Mouse (Mus musculus) large intestine, adult 2 months (tissue): ENCODE results near the gene Abracl. TPM values are rescaled to one million over a fixed set of nuclear protein-coding genes. Genes with fewer than 3 reads are reported as not detected.

Experiments used
- DNase-seq: peaks from one replicate; pipeline ENCODE4 v3.0.0-alpha.2; 2012; ENCODE audit warnings: low read depth, low spot score
- WGBS: fragments of 180-500 bp; shearing (Covaris S2); methylation state at CpG from one replicate; pipeline ENCODE4 v1.1.7; 2018; 5-methylcytosine and 5-hydroxymethylcytosine counted together
- polyA plus RNA-seq: library from polyadenylated mRNA; depleted of rRNA; stranded (reverse); fragments of >200 nt; gene quantifications from 2 replicates; pipeline ENCODE4 v1.2.3, GENCODE M21; 2012

The Abracl gene
- polyA plus RNA-seq, 1 experiment = 23.6 TPM

GRCm38 (mm10) chr10:18034408-18034807 is 11.3 kb upstream of the Abracl start:
- no peak for DNase-seq
- WGBS = 90% methylated on average over 4 of the region's 4 CpGs

- DNase-seq = peak; percentile 64
- under 1% methylated on average over 21 of the region's 21 CpGs for WGBS
These were observed 776 bp downstream of the Abracl start for GRCm38 (mm10) chr10:18022312-18022711.

GRCm38 (mm10) chr10:18021576-18022311 is 1.3 kb downstream of the Abracl start:
- WGBS = 31% methylated on average over 14 of the region's 14 CpGs
- no peak for DNase-seq

GRCm38 (mm10) chr10:18020846-18021245 is 2.2 kb downstream of the Abracl start:
- no peak for DNase-seq
- 64% methylated on average over 1 of the region's 1 CpGs for WGBS

GRCm38 (mm10) chr10:18020443-18020842 is 2.6 kb downstream of the Abracl start:
- no peak for DNase-seq
- 93% methylated on average over 7 of the region's 7 CpGs for WGBS

GRCm38 (mm10) chr10:18011761-18012160 is 11.3 kb downstream of the Abracl start:
- 79% methylated on average over 5 of the region's 5 CpGs for WGBS
- DNase-seq = no peak

- 74% methylated on average over 1 of the region's 1 CpGs for WGBS
- DNase-seq = no peak
These were observed 13.3 kb downstream of the Abracl start for GRCm38 (mm10) chr10:18009744-18010143.

- DNase-seq = no peak
These were observed 15.0 kb downstream of the Abracl start for GRCm38 (mm10) chr10:18008118-18008517.

GRCm38 (mm10) chr10:18007243-18007642 is 15.8 kb downstream of the Abracl start:
- 89% methylated on average over 3 of the region's 3 CpGs for WGBS
- no peak for DNase-seq

- 89% methylated on average over 1 of the region's 1 CpGs for WGBS
- no peak for DNase-seq
These were observed 16.3 kb downstream of the Abracl start for GRCm38 (mm10) chr10:18006756-18007155.

GRCm38 (mm10) chr10:18005136-18005955 is 17.7 kb downstream of the Abracl start:
- 76% methylated on average over 7 of the region's 7 CpGs for WGBS
- DNase-seq = no peak

GRCm38 (mm10) chr10:18003966-18004637 is 19.0 kb downstream of the Abracl start:
- DNase-seq = no peak
- 83% methylated on average over 12 of the region's 12 CpGs for WGBS

GRCm38 (mm10) chr10:17990576-17990975 is 32.5 kb downstream of the Abracl start:
- DNase-seq = no peak
- WGBS = 84% methylated on average over 4 of the region's 4 CpGs

GRCm38 (mm10) chr10:17989136-17989535 is 34.0 kb downstream of the Abracl start:
- DNase-seq = no peak
- 35% methylated on average over 6 of the region's 6 CpGs for WGBS

- DNase-seq = no peak
- 80% methylated on average over 8 of the region's 8 CpGs for WGBS
These were observed 35.2 kb downstream of the Abracl start for GRCm38 (mm10) chr10:17987823-17988423.

GRCm38 (mm10) chr10:17983313-17983712 is 39.8 kb downstream of the Abracl start:
- DNase-seq = peak; percentile 73
- 27% methylated on average over 2 of the region's 2 CpGs for WGBS

GRCm38 (mm10) chr10:17966090-17966489 is 57.0 kb downstream of the Abracl start:
- 61% methylated on average over 4 of the region's 4 CpGs for WGBS
- DNase-seq = no peak
